Mouse (Mus musculus) urinary bladder, postnatal 14 days (tissue): ENCODE measurements around the gene Gm1979.
"Not testable (repeated sequence)": the region's sequence is repeated elsewhere in the genome, so short reads cannot be mapped to it uniquely, and the experiment has no call there.

Experiments used
- DNase-seq: peaks from one replicate; pipeline ENCODE4 v3.0.0; 2021; ENCODE audit warnings: low spot score

Gm1979 gene

GRCm38 (mm10) chr5:26004698-26005097 is at the start of gene Gm1979:
Gene Gm1979 (minus strand): TSS chr5:26004798.
- not testable (repeated sequence) for DNase-seq

DNA sequence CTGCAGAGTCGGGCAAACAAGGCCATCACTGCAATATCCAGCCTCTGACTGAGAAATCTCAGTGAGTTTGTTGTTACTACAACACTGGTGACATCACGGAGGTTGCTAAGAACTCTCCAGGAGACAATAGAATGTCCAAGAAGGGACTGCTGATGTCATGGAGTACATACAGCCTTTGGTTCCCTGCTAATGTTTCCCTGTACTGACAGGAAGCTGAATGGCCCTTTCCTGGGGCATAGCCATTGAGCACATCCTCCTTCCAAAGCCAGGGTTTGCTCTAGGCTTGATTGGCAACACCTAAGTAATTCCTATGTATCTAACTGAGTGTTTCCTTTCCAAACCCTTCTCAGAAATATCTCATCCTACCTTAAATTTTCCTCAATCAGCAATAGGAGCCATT is 34.9 kb upstream of the Gm1979 start, which contains the start of gene Speer4a:
Gene Speer4a, minus strand, starts transcription at position 101 of the 400 bp plus-strand sequence.
- DNase-seq = not testable (repeated sequence)

- not testable (repeated sequence) for DNase-seq
These were observed 18.2 kb upstream of the Gm1979 start, which contains the start of gene Gm5862 for GRCm38 (mm10) chr5:26022816-26023215. Gene Gm5862 (minus strand): TSS chr5:26022916.

DNA sequence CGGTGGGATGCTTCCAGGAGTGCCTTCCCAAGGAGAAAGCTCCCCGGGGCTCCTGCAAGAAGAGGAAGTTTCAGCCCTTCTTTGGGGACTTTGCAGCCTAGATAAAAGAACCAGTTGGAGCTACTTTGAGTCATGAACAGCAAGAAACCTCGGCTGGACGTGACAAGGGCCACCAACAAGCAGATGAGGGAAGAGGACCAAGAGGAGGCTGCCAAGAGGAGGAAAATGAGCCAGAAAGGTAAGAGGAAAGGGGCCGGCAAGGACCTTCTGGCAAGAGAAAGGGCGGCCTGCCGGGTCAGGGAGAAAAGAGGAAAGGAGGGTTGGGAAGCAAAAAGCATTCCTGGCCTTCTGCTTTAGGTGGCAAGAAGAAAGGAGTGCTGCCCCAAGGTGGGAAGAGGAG is 3.1 kb upstream of the Gm1979 start:
- not testable (repeated sequence) for DNase-seq

DNA sequence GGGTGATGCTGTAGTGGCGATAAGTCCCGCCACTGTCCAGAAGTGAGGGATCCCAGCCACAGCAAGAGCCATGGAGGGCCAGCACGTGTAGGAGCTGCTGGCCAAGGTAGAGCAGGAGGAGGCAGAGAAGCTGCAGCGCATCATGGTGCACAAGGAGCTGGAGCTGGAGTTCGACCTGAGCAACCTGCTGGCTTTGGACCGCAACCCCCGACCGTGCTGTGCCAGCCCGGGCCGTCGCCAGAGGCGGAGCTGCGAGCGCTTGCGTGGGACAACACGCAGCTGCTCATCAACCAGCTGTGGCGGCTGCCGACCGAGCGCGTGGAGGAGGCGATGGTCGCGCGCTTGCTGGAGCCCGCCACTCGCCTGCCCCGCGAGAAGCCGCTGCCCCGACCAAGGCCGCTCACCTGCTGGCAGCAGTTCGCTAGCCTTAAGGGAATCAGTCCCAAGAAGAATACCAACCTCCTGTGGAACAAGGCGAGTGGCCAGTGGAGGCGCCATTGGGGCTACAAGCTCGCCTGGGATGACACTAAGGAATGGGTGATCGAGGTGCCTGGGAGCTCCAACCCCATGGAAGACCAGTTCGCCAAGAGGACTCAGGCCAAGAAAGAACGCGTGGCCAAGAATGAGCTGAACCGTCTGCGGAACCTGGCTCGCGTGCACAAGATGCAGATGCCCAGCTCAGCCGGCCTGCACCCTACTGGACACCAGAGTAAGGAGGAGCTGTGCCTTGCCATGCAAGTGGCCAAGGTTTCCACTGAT is 2.5 kb upstream of the Gm1979 start:
- DNase-seq = peak; percentile 4

- not testable (repeated sequence) for DNase-seq
These were observed 16.0 kb downstream of the Gm1979 start, which contains the start of gene Gm21698 for GRCm38 (mm10) chr5:25988550-25988949. Gene Gm21698 (minus strand): TSS chr5:25988650.

DNA sequence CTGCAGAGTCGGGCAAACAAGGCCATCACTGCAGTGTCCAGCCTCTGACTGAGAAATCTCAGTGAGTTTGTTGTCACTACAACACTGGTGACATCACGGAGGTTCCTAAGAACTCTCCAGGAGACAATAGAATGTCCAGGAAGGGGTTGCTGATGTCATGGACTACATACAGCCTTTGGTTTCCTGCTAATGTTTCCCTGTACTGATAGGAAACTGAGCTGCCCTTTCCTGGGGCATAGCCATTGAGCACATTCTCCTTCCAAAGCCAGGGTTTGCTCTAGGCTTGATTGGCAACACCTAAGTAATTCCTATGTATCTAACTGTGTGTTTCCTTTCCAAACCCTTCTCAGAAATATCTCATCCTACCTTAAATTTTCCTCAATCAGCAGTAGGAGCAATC is 32.0 kb downstream of the Gm1979 start, which contains the start of gene Gm21680:
Gene Gm21680, minus strand, starts transcription at position 101 of the 400 bp plus-strand sequence.
- DNase-seq = not testable (repeated sequence)

- not testable (repeated sequence) for DNase-seq
These were observed 47.5 kb downstream of the Gm1979 start for GRCm38 (mm10) chr5:25957050-25957449.

DNA sequence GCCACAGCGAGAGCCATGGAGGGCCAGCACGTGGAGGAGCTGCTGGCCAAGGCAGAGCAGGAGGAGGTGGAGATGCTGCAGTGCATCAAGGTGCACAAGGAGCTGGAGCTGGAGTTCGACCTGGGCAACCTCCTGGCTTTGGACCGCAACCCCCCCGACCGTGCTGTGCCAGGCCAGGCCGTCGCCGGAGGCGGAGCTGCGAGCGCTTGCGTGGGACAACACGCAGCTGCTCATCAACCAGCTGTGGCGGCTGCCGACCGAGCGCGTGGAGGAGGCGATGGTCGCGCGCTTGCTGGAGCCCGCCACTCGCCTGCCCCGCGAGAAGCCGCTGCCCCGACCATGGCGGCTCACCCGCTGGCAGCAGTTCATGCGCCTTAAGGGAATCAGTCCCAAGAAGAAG is 48.0 kb downstream of the Gm1979 start:
- not testable (repeated sequence) for DNase-seq

- DNase-seq = not testable (repeated sequence)
These were observed 50.3 kb downstream of the Gm1979 start, which contains the start of gene Gm21671 for GRCm38 (mm10) chr5:25954317-25954716. Gene Gm21671 (minus strand): TSS chr5:25954417.
